Mouse (Mus musculus): ENCODE measurements around the gene Aqp1.

DNA sequence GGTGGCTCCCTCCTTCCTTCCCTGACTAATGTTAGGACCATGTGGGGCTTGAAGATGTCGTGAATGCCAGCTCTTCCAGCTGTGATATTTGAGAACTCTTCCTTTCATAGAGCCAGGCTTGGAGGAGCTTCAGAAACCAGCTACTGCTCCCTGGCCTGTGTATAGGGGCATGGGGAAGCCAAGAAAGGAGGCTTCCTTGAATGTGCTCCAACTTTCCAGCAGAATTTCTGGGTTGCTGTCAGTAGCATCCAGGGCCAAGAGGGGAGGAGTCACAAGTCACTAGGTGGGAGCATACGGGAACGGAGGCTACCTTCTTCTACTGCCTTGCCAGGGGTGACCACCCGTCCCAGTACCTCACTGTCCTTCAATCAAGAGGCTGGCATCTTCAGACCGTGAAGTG lies 40.3 kb downstream of the Aqp1 start:
- TF ChIP-seq GATA1 (IDR thresholded peaks at IDR 0.05; ENCODE audit: borderline replicate concordance, low read length) (no peak), TAL1 (conservative IDR thresholded peaks at IDR 0.05; ENCODE audit: low read depth, low read length) (no peak), CTCF (IDR thresholded peaks at IDR 0.05; ENCODE audit: low read depth, low read length) (no peak), POLR2AphosphoS5 (IDR thresholded peaks at IDR 0.05; ENCODE audit: insufficient replicate concordance, low read depth, low read length) (no peak), GATA2 (IDR thresholded peaks at IDR 0.05; ENCODE audit: borderline replicate concordance, low read depth, low read length) (no peak)

All from G1E (cell line).